Mouse (Mus musculus): ENCODE data around the gene Cnnm1.
"Not testable (repeated sequence)": the region's sequence is repeated elsewhere in the genome, so short reads cannot be mapped to it uniquely, and the experiment has no call there.

Gene Cnnm1

GRCm38 (mm10) chr19:43465076-43465475 lies 24.8 kb downstream of the Cnnm1 start:
- DNase-seq (ENCODE audit: extremely low spot score, low read depth, low spot score), result no peak

GRCm38 (mm10) chr19:43465601-43466255 lies 25.5 kb downstream of the Cnnm1 start:
- DNase-seq (ENCODE audit: extremely low spot score, low read depth, low spot score), result no peak

GRCm38 (mm10) chr19:43467927-43468685 lies 27.9 kb downstream of the Cnnm1 start:
- DNase-seq (ENCODE audit: extremely low spot score, low read depth, low spot score), result no peak

- no peak for DNase-seq (ENCODE audit: extremely low spot score, low read depth, low spot score)
These were observed 29.1 kb downstream of the Cnnm1 start for GRCm38 (mm10) chr19:43469333-43469732.

- DNase-seq (ENCODE audit: extremely low spot score, low read depth, low spot score), result no peak
These were observed 32.1 kb downstream of the Cnnm1 start for GRCm38 (mm10) chr19:43472331-43472730.

GRCm38 (mm10) chr19:43472781-43473180 lies 32.5 kb downstream of the Cnnm1 start:
- DNase-seq (ENCODE audit: extremely low spot score, low read depth, low spot score), result no peak

- no peak for DNase-seq (ENCODE audit: extremely low spot score, low read depth, low spot score)
These were observed 35.4 kb downstream of the Cnnm1 start for GRCm38 (mm10) chr19:43475642-43476041.

- DNase-seq (ENCODE audit: extremely low spot score, low read depth, low spot score), result no peak
These were observed 35.8 kb downstream of the Cnnm1 start for GRCm38 (mm10) chr19:43476063-43476462.

GRCm38 (mm10) chr19:43477436-43477835 lies 37.2 kb downstream of the Cnnm1 start:
- no peak for DNase-seq (ENCODE audit: extremely low spot score, low read depth, low spot score)

- DNase-seq (ENCODE audit: extremely low spot score, low read depth, low spot score), result peak; percentile 44
These were observed 38.7 kb downstream of the Cnnm1 start for GRCm38 (mm10) chr19:43478891-43479290.

GRCm38 (mm10) chr19:43479431-43479830 lies 39.2 kb downstream of the Cnnm1 start:
- DNase-seq (ENCODE audit: extremely low spot score, low read depth, low spot score), result no peak

GRCm38 (mm10) chr19:43480512-43480911 lies 40.3 kb downstream of the Cnnm1 start:
- DNase-seq (ENCODE audit: extremely low spot score, low read depth, low spot score), result no peak

- peak; percentile 37 for DNase-seq (ENCODE audit: extremely low spot score, low read depth, low spot score)
These were observed 47.2 kb downstream of the Cnnm1 start for GRCm38 (mm10) chr19:43487429-43487828.

- not testable (repeated sequence) for DNase-seq (ENCODE audit: extremely low spot score, low read depth, low spot score)
These were observed 53.1 kb downstream of the Cnnm1 start for GRCm38 (mm10) chr19:43493316-43493715.

GRCm38 (mm10) chr19:43493878-43494277 lies 53.6 kb downstream of the Cnnm1 start:
- no peak for DNase-seq (ENCODE audit: extremely low spot score, low read depth, low spot score)

- DNase-seq (ENCODE audit: extremely low spot score, low read depth, low spot score), result no peak
These were observed 54.7 kb downstream of the Cnnm1 start for GRCm38 (mm10) chr19:43494914-43495313.

GRCm38 (mm10) chr19:43495846-43496245 lies 55.6 kb downstream of the Cnnm1 start:
- peak; percentile 79 for DNase-seq (ENCODE audit: extremely low spot score, low read depth, low spot score)

GRCm38 (mm10) chr19:43497440-43497839 lies 57.2 kb downstream of the Cnnm1 start:
- no peak for DNase-seq (ENCODE audit: extremely low spot score, low read depth, low spot score)

- DNase-seq (ENCODE audit: extremely low spot score, low read depth, low spot score), result no peak
These were observed 58.6 kb downstream of the Cnnm1 start for GRCm38 (mm10) chr19:43498874-43499273.

GRCm38 (mm10) chr19:43502630-43503029 lies 62.4 kb downstream of the Cnnm1 start:
- DNase-seq (ENCODE audit: extremely low spot score, low read depth, low spot score), result no peak

- DNase-seq (ENCODE audit: extremely low spot score, low read depth, low spot score), result not testable (repeated sequence)
These were observed 63.4 kb downstream of the Cnnm1 start for GRCm38 (mm10) chr19:43503593-43503992.

- DNase-seq (ENCODE audit: extremely low spot score, low read depth, low spot score), result no peak
These were observed 65.2 kb downstream of the Cnnm1 start for GRCm38 (mm10) chr19:43505441-43505840.

All from hindlimb bud, embryonic 11.5 days (tissue).